Mouse (Mus musculus): Measurements from ENCODE around the gene Fam216a. TPM values are rescaled to one million over a fixed set of nuclear protein-coding genes. Genes with fewer than 3 reads are reported as not detected.
"Not testable (repeated sequence)": the region's sequence is repeated elsewhere in the genome, so short reads cannot be mapped to it uniquely, and the experiment has no call there.

Gene Fam216a
- polyA plus RNA-seq (2012; rRNA removed) = 171 and 178 TPM in 2 replicates

GRCm38 (mm10) chr5:122372192-122372769, at the start of gene Fam216a:
Gene Fam216a, minus strand, starts transcription at chr5:122372364.
- Histone ChIP-seq H3K4me3 (ENCODE audit: control insufficient read depth, low read depth, low read length) (peak within 1 kb of the TSS; percentile 89), H3K36me3 (ENCODE audit: control insufficient read depth, insufficient read depth, low read length) (peaks cover 2% of the 10 kb centered on the region), H3K27ac (ENCODE audit: control insufficient read depth, insufficient read depth, low read depth, low read length) (peak within 1 kb of the TSS; percentile 99), H3K4me1 (ENCODE audit: control insufficient read depth, insufficient read depth, low read length) (no peaks in the 10 kb centered on the region; the same call in 1 of the 2 replicates), H3K27me3 (ENCODE audit: control insufficient read depth, insufficient read depth, low read length) (no peaks in the 10 kb centered on the region)
- TF ChIP-seq POLR2A (IDR thresholded peaks at IDR 0.05; ENCODE audit: control insufficient read depth, low read depth, low read length) = peak; percentile 68; the same call in 1 of the 2 replicates
- no peak for TF ChIP-seq CTCF (IDR thresholded peaks at IDR 0.05; ENCODE audit: control insufficient read depth, insufficient read depth, insufficient replicate concordance, low read depth, low read length)

GRCm38 (mm10) chr5:122421271-122422068, 49.3 kb upstream of the Fam216a start, which contains the start of gene Anapc7:
Gene Anapc7, plus strand, starts transcription at chr5:122421693.
- H3K4me3 ChIP-seq (ENCODE audit: control insufficient read depth, low read depth, low read length) = peak within 1 kb of the TSS; percentile 85
- H3K27me3 ChIP-seq (ENCODE audit: control insufficient read depth, insufficient read depth, low read length) = no peaks in the 10 kb centered on the region
- H3K4me1 ChIP-seq (ENCODE audit: control insufficient read depth, insufficient read depth, low read length) = peaks cover 12% of the 10 kb centered on the region
- H3K27ac ChIP-seq (ENCODE audit: control insufficient read depth, insufficient read depth, low read depth, low read length) = peak within 1 kb of the TSS; percentile 66
- TF ChIP-seq POLR2A (IDR thresholded peaks at IDR 0.05; ENCODE audit: control insufficient read depth, low read depth, low read length) (no peak), CTCF (IDR thresholded peaks at IDR 0.05; ENCODE audit: control insufficient read depth, insufficient read depth, insufficient replicate concordance, low read depth, low read length) (no peak)
- H3K36me3 ChIP-seq (ENCODE audit: control insufficient read depth, insufficient read depth, low read length) = no peaks in the 10 kb centered on the region

DNA sequence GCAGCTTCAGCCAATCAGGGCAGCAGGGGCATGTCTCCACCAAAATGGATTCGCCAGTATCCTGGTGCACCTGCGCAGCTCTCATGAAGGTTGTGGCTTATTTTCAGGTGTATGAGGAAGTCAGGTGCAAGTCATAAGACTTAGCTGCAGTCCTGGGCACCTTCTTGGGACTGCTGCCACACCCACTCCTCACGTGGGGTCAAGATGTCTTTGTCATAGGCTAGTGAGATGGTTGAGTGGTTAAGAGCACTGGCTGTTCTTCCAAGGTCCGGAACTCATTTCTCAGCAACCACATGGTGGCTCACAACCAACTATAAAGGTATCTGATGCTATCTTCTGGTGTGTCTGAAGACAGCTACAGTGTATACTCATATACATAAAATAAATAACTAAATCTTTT, 48.5 kb upstream of the Fam216a start:
- H3K27me3 ChIP-seq (ENCODE audit: control insufficient read depth, insufficient read depth, low read length); H3K36me3 ChIP-seq (ENCODE audit: control insufficient read depth, insufficient read depth, low read length); H3K4me3 ChIP-seq (ENCODE audit: control insufficient read depth, low read depth, low read length); H3K27ac ChIP-seq (ENCODE audit: control insufficient read depth, insufficient read depth, low read depth, low read length): not testable (repeated sequence)
- H3K4me1 ChIP-seq (ENCODE audit: control insufficient read depth, insufficient read depth, low read length) = peaks cover 12% of the 10 kb centered on the region

DNA sequence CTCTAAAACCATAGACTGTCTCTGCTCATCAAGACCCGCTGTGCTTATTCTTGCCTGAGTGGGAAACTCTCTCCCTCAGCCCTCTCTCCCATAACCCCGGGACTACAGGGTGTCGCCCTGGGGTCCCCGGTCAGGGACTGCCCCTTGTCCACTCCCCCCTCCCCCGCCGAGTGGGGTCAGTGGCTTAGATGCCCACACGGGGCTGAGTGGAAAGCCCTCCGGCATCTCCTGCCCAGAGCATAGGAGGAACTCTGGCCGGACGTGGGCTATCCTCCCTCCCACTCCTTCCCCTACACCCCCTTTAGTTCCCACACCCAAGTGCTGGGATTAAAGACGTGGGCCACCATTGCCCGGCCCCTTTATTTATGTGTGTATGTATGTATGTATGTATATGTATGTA, 43.3 kb upstream of the Fam216a start:
- Histone ChIP-seq H3K36me3 (ENCODE audit: control insufficient read depth, insufficient read depth, low read length) (no peaks in the 10 kb centered on the region), H3K27me3 (ENCODE audit: control insufficient read depth, insufficient read depth, low read length) (no peaks in the 10 kb centered on the region), H3K27ac (ENCODE audit: control insufficient read depth, insufficient read depth, low read depth, low read length) (no peak overlapping the region), H3K4me1 (ENCODE audit: control insufficient read depth, insufficient read depth, low read length) (peaks cover 7% of the 10 kb centered on the region), H3K4me3 (ENCODE audit: control insufficient read depth, low read depth, low read length) (no peak overlapping the region)
- TF ChIP-seq CTCF (IDR thresholded peaks at IDR 0.05; ENCODE audit: control insufficient read depth, insufficient read depth, insufficient replicate concordance, low read depth, low read length) = no peak

DNA sequence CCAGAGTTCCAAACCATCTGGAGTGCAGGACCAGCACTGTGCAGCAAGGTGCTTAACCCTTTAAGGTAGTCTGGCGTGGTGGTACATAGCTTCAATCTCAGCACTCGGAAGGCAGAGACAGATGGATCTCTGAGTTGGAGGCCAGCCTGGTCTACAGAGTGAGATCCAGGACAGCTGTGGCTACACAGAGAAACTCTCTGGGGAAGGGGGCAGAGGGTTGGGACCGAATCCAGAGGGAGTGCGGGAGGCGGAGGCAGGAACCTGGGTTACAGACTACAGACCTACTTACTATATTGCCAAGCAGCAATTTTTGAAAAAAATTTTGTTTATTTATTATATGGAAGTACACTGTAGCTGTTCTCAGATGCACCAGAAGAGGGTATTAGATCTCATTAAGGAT, 42.2 kb upstream of the Fam216a start:
- H3K27ac ChIP-seq (ENCODE audit: control insufficient read depth, insufficient read depth, low read depth, low read length) = no peak overlapping the region
- H3K4me1 ChIP-seq (ENCODE audit: control insufficient read depth, insufficient read depth, low read length) = peaks cover 13% of the 10 kb centered on the region
- TF ChIP-seq CTCF (IDR thresholded peaks at IDR 0.05; ENCODE audit: control insufficient read depth, insufficient read depth, insufficient replicate concordance, low read depth, low read length) (no peak), POLR2A (IDR thresholded peaks at IDR 0.05; ENCODE audit: control insufficient read depth, low read depth, low read length) (no peak)
- H3K27me3 ChIP-seq (ENCODE audit: control insufficient read depth, insufficient read depth, low read length) = no peaks in the 10 kb centered on the region
- no peaks in the 10 kb centered on the region for H3K36me3 ChIP-seq (ENCODE audit: control insufficient read depth, insufficient read depth, low read length)
- H3K4me3 ChIP-seq (ENCODE audit: control insufficient read depth, low read depth, low read length) = no peak overlapping the region

- H3K27ac ChIP-seq (ENCODE audit: control insufficient read depth, insufficient read depth, low read depth, low read length) = no peak overlapping the region
- H3K4me1 ChIP-seq (ENCODE audit: control insufficient read depth, insufficient read depth, low read length) = peaks cover 13% of the 10 kb centered on the region
Observed at GRCm38 (mm10) chr5:122412826-122413225, 40.7 kb upstream of the Fam216a start.

GRCm38 (mm10) chr5:122411892-122412291, 39.7 kb upstream of the Fam216a start:
- H3K4me1 ChIP-seq (ENCODE audit: control insufficient read depth, insufficient read depth, low read length) = peaks cover 13% of the 10 kb centered on the region
- no peak overlapping the region for H3K4me3 ChIP-seq (ENCODE audit: control insufficient read depth, low read depth, low read length)
- H3K27me3 ChIP-seq (ENCODE audit: control insufficient read depth, insufficient read depth, low read length) = no peaks in the 10 kb centered on the region
- no peaks in the 10 kb centered on the region for H3K36me3 ChIP-seq (ENCODE audit: control insufficient read depth, insufficient read depth, low read length)
- TF ChIP-seq CTCF (IDR thresholded peaks at IDR 0.05; ENCODE audit: control insufficient read depth, insufficient read depth, insufficient replicate concordance, low read depth, low read length) = no peak
- no peak for TF ChIP-seq POLR2A (IDR thresholded peaks at IDR 0.05; ENCODE audit: control insufficient read depth, low read depth, low read length)
- H3K27ac ChIP-seq (ENCODE audit: control insufficient read depth, insufficient read depth, low read depth, low read length) = no peak overlapping the region

More at GRCm38 (mm10) chr5:122412826-122413225, 40.7 kb upstream of the Fam216a start:
- Histone ChIP-seq H3K27me3 (ENCODE audit: control insufficient read depth, insufficient read depth, low read length) (no peaks in the 10 kb centered on the region), H3K4me3 (ENCODE audit: control insufficient read depth, low read depth, low read length) (no peak overlapping the region), H3K36me3 (ENCODE audit: control insufficient read depth, insufficient read depth, low read length) (no peaks in the 10 kb centered on the region)
- no peak for TF ChIP-seq CTCF (IDR thresholded peaks at IDR 0.05; ENCODE audit: control insufficient read depth, insufficient read depth, insufficient replicate concordance, low read depth, low read length)
- no peak for TF ChIP-seq POLR2A (IDR thresholded peaks at IDR 0.05; ENCODE audit: control insufficient read depth, low read depth, low read length)
